Mouse (Mus musculus): Measurements from ENCODE around the gene Ric3.

GRCm38 (mm10) chr7:109011596-109012180 is 71.4 kb downstream of the Ric3 start:
- TF ChIP-seq CTCF (IDR thresholded peaks at IDR 0.05; ENCODE audit: extremely low read depth, insufficient read depth, insufficient read length, insufficient replicate concordance) (no peak), POLR2A (IDR thresholded peaks at IDR 0.05; ENCODE audit: low read depth, low read length) (no peak)
